Mouse (Mus musculus): ENCODE measurements around the gene Sh2d7.

DNA sequence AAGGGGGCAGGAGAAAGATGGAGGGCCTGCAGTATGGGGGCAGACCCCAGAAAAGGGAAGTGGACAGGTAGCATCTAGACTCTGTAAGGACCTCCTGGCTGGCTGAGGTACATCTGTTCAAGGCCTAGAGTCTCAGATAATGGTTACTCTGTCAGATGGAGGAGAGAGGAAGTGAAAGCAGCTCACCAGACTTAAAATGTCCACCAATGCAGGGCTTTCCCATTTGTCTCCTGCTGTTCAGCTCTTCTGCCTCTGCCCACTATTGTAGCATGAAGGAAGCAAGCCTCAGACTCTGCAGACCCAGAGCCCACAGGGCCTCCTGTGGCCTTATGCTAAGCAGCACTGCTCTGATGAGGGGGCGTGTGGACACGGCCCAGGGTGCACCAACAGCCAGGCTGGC lies 16.3 kb downstream of the Sh2d7 start:
- TF ChIP-seq ZC3H11A (IDR thresholded peaks at IDR 0.05; ENCODE audit: borderline replicate concordance, low read depth, low read length) (no peak), ZNF384 (IDR thresholded peaks at IDR 0.05; ENCODE audit: low read depth, low read length) (no peak), CHD2 (IDR thresholded peaks at IDR 0.05; ENCODE audit: low read depth, low read length) (no peak), HCFC1 (IDR thresholded peaks at IDR 0.05; ENCODE audit: borderline replicate concordance, insufficient read depth, low read length) (no peak), MAFK (IDR thresholded peaks at IDR 0.05; ENCODE audit: insufficient read depth, low read depth, low read length) (no peak)
